In genomic region chr6:48554280-48555103, GRCm38 (mm10) we compare ENCODE assay signal across 8 mouse cellular contexts. TPM values are rescaled to one million over a fixed set of nuclear protein-coding genes. Genes with fewer than 3 reads are reported as not detected.
A peak's percentile ranks its signal among the peaks of the same experiment; 100 is the strongest.
DNase-seq lines count a peak whose midpoint lies in the region; ATAC-seq lines count a peak whose summit lies in the region.

Lrrc61 (plus strand) TSS chr6:48554796.

- no peaks in the 10 kb centered on the region for H3K27me3 ChIP-seq in embryonic facial prominence, embryonic 10.5 days (replicated peaks; ENCODE audit: low read depth, poor library complexity, severe bottlenecking)
- no peaks in the 10 kb centered on the region for H3K27me3 ChIP-seq in intestine, embryonic 15.5 days (replicated peaks)

- DNase-seq in adrenal gland, postnatal 10 days: peak; percentile 99
- peak; percentile 93 for DNase-seq in embryonic facial prominence, embryonic 10.5 days (ENCODE audit: low spot score)
- peak; percentile 97 to 99 for DNase-seq in gastrocnemius, postnatal 4 days (ENCODE audit: low spot score in 2 of 2)
- peak; percentile 97 to 99 for DNase-seq in left cerebral cortex, postnatal 14 days (ENCODE audit: low spot score in 2 of 2)
- DNase-seq in right cerebral cortex, postnatal 14 days: peak; percentile 99
- DNase-seq in urinary bladder, postnatal 25 days (ENCODE audit: low spot score): peak; percentile 96

- peaks cover 17% of the 10 kb centered on the region for H3K36me3 ChIP-seq in embryonic facial prominence, embryonic 10.5 days (replicated peaks)
- H3K36me3 ChIP-seq in intestine, embryonic 15.5 days: no peaks in the 10 kb centered on the region

- intact Hi-C loops in left cerebral cortex, postnatal 14 days (cut with DNase I): no loop called here

- WGBS in embryonic facial prominence, embryonic 10.5 days: 1% methylated on average over 39 of the region's 39 CpGs
- under 1% methylated on average over 39 of the region's 39 CpGs for WGBS in intestine, embryonic 15.5 days

- peak within 1 kb of the TSS; percentile 54 for H3K9ac ChIP-seq in intestine, embryonic 15.5 days

- peak within 1 kb of the TSS; percentile 63 for H3K4me3 ChIP-seq in embryonic facial prominence, embryonic 10.5 days
- peak within 1 kb of the TSS; percentile 53 for H3K4me3 ChIP-seq in intestine, embryonic 15.5 days (replicated peaks)

- peak within 1 kb of the TSS; percentile 69 for H3K4me2 ChIP-seq in intestine, embryonic 15.5 days (replicated peaks)

- peaks cover 19% of the 10 kb centered on the region for H3K4me1 ChIP-seq in embryonic facial prominence, embryonic 10.5 days
- H3K4me1 ChIP-seq in intestine, embryonic 15.5 days (replicated peaks): 0 out of 2 replicates have a peak, but pooled peaks cover 7% of the 10 kb centered on the region

- H3K9me3 ChIP-seq in embryonic facial prominence, embryonic 10.5 days: no peaks in the 10 kb centered on the region
- H3K9me3 ChIP-seq in intestine, embryonic 15.5 days: no peaks in the 10 kb centered on the region

- ATAC-seq in intestine, embryonic 15.5 days: peak; percentile 95
- ATAC-seq in megakaryocyte-erythroid progenitor cell, adult 5-6 weeks (replicated peaks; ENCODE audit: low FRiP score, low TSS enrichment, poor library complexity, severe bottlenecking): peak; percentile 94

- peak within 1 kb of the TSS; percentile 93 for H3K27ac ChIP-seq in embryonic facial prominence, embryonic 10.5 days (replicated peaks)
- H3K27ac ChIP-seq in intestine, embryonic 15.5 days: peak within 1 kb of the TSS; percentile 97

RNA-seq across cellular contexts. Expression of gene Lrrc61, which starts in this region (rescaled TPM):
- total RNA-seq in adrenal gland, postnatal 10 days (2021): 10 to 100 TPM; 25.1 to 27.3 TPM
- polyA plus RNA-seq in embryonic facial prominence, embryonic 10.5 days (2016; fragmentation: Nextera tagmentation; extraction: Ambion mirVana): 17.7 and 18.9 TPM in 2 replicates
- 10 to 100 TPM; 15.8 to 20.1 TPM for total RNA-seq in gastrocnemius, postnatal 4 days (2021)
- 8.1 and 9.5 TPM in 2 replicates for polyA plus RNA-seq in intestine, embryonic 15.5 days (2015; fragmentation: Nextera tagmentation; extraction: Ambion mirVana)
- total RNA-seq in left cerebral cortex, postnatal 14 days (2021): 10 to 100 TPM; 29.0 to 30.6 TPM
- total RNA-seq in megakaryocyte-erythroid progenitor cell, adult 5-6 weeks (2014; fragmentation: Nextera tagmentation): 8.7 and 17.0 TPM in 2 replicates
- total RNA-seq in megakaryocyte-erythroid progenitor cell, adult 5-6 weeks (2017): 1.8 and 3.3 TPM in 2 replicates

Comparison
In these comparisons a context has a peak if more than half of its experiments do, and no peak if none do; other contexts are left out.
1. Peak in every context shown above with its lines: DNase-seq, ATAC-seq, H3K4me3 ChIP-seq and H3K27ac ChIP-seq.